Mouse (Mus musculus): Measurements from ENCODE around the gene Gm6482. TPM values are rescaled to one million over a fixed set of nuclear protein-coding genes. Genes with fewer than 3 reads are reported as not detected.

Gene Gm6482
- 1.5 TPM for polyA plus RNA-seq (2014; fragmentation: Illumina TruSeq; extraction: RNeasy Lipid Tissue Mini Kit (QIAGEN cat#74804); ENCODE audit: low read depth, low replicate concordance)

GRCm38 (mm10) chr14:41408181-41408580 lies at the start of gene Gm6482:
Gm6482 (minus strand) TSS chr14:41408281.

GRCm38 (mm10) chr14:41453418-41453817 lies 45.3 kb upstream of the Gm6482 start, which contains the start of gene Gm7954:
Gm7954 (minus strand) TSS chr14:41453518.

GRCm38 (mm10) chr14:41386279-41386678 lies 21.8 kb downstream of the Gm6482 start, which contains the start of gene Gm7945:
Gm7945 (minus strand) TSS chr14:41386379.

Other genes with a start within 250 kb of the Gm6482 start
- not detected for gene Sftpd, start 223.1 kb downstream of the Gm6482 start, polyA plus RNA-seq (2014; fragmentation: Illumina TruSeq; extraction: RNeasy Lipid Tissue Mini Kit (QIAGEN cat#74804); ENCODE audit: low read depth, low replicate concordance)
- 10.9 TPM for gene Gm2832, start 129.5 kb downstream of the Gm6482 start, polyA plus RNA-seq (2014; fragmentation: Illumina TruSeq; extraction: RNeasy Lipid Tissue Mini Kit (QIAGEN cat#74804); ENCODE audit: low read depth, low replicate concordance)
- gene Gm5798, start 59.7 kb downstream of the Gm6482 start, polyA plus RNA-seq (2014; fragmentation: Illumina TruSeq; extraction: RNeasy Lipid Tissue Mini Kit (QIAGEN cat#74804); ENCODE audit: low read depth, low replicate concordance) = 17.3 TPM
- gene Gm7945, start 21.9 kb downstream of the Gm6482 start, polyA plus RNA-seq (2014; fragmentation: Illumina TruSeq; extraction: RNeasy Lipid Tissue Mini Kit (QIAGEN cat#74804); ENCODE audit: low read depth, low replicate concordance) = 3.4 TPM
- 1.5 TPM for gene Gm7954, start 45.2 kb upstream of the Gm6482 start, polyA plus RNA-seq (2014; fragmentation: Illumina TruSeq; extraction: RNeasy Lipid Tissue Mini Kit (QIAGEN cat#74804); ENCODE audit: low read depth, low replicate concordance)
- gene Gm3486, start 81.2 kb upstream of the Gm6482 start, polyA plus RNA-seq (2014; fragmentation: Illumina TruSeq; extraction: RNeasy Lipid Tissue Mini Kit (QIAGEN cat#74804); ENCODE audit: low read depth, low replicate concordance) = 197 TPM
- gene Gm7970, start 147.3 kb upstream of the Gm6482 start, polyA plus RNA-seq (2014; fragmentation: Illumina TruSeq; extraction: RNeasy Lipid Tissue Mini Kit (QIAGEN cat#74804); ENCODE audit: low read depth, low replicate concordance) = 1.1 TPM
- 22.2 TPM for gene 1700049E17Rik2, start 164.9 kb upstream of the Gm6482 start, polyA plus RNA-seq (2014; fragmentation: Illumina TruSeq; extraction: RNeasy Lipid Tissue Mini Kit (QIAGEN cat#74804); ENCODE audit: low read depth, low replicate concordance)
- gene Gm3072, start 216.3 kb upstream of the Gm6482 start, polyA plus RNA-seq (2014; fragmentation: Illumina TruSeq; extraction: RNeasy Lipid Tissue Mini Kit (QIAGEN cat#74804); ENCODE audit: low read depth, low replicate concordance) = 0.83 TPM
- gene Gm3676, start 238.2 kb upstream of the Gm6482 start, polyA plus RNA-seq (2014; fragmentation: Illumina TruSeq; extraction: RNeasy Lipid Tissue Mini Kit (QIAGEN cat#74804); ENCODE audit: low read depth, low replicate concordance) = 158 TPM

Data from testis, adult 10 weeks (tissue).